Mouse (Mus musculus): ENCODE data around the gene Tgfa.

- TF ChIP-seq CTCF (IDR thresholded peaks at IDR 0.05; ENCODE audit: low read depth), result no peak
- TF ChIP-seq EP300 (IDR thresholded peaks at IDR 0.05; ENCODE audit: low read depth), result no peak
Measured at GRCm38 (mm10) chr6:86318855-86319254, 123.8 kb downstream of the Tgfa start.

Data from liver, postnatal 0 days (tissue).